Mouse (Mus musculus): ENCODE measurements around the gene Ankrd23.

DNA sequence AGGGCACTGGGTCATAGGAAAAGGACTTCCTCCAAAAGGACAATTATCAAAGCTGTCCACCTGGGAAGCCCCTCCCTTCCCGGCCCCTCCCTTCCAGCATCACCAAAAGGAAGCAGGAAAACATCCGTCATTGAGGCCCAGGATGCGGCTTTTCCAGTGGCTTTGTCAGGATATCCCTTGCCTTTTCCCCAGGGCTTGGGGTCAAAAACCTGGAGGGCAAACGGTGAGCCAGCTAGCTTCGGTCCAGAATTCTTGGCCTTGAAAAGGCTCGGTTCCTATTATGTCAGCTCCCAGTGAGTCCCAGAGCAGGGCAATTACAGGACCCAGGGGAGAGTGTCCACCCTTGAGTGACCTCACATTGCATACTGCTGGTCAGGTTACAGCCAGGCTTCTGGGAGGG, 24.2 kb upstream of the Ankrd23 start:
- TF ChIP-seq POLR2A (IDR thresholded peaks at IDR 0.05; ENCODE audit: insufficient read depth, low read depth, low read length) (no peak), CTCF (IDR thresholded peaks at IDR 0.05) (no peak)
